Mouse (Mus musculus) olfactory bulb, adult 2 months (tissue): ENCODE data around the gene Tspan4. TPM values are rescaled to one million over a fixed set of nuclear protein-coding genes. Genes with fewer than 3 reads are reported as not detected.

Source experiments
- H3K27ac ChIP-seq: fragments of 200-500 bp; 2 replicates; pipeline ENCODE4 v1.5.1; 2012; ENCODE audit warnings: low read depth, low read length; ENCODE audit not compliant: insufficient read depth
- H3K4me1 ChIP-seq: fragments of 200-500 bp; 2 replicates; pipeline ENCODE4 v1.6.1; 2012; ENCODE audit warnings: low read length; ENCODE audit not compliant: control insufficient read depth, insufficient read depth
- H3K4me3 ChIP-seq: fragments of 200-500 bp; 2 replicates; pipeline ENCODE4 v1.5.1; 2012; ENCODE audit warnings: mild to moderate bottlenecking, low read depth, low read length, moderate library complexity; ENCODE audit not compliant: insufficient read depth
- CTCF ChIP-seq: fragments of 200-500 bp; IDR thresholded peaks from 2 replicates; pipeline ENCODE4 v1.5.1; 2012; ENCODE audit warnings: low read depth, mild to moderate bottlenecking, low read length, moderate library complexity; ENCODE audit not compliant: insufficient read depth
- POLR2A ChIP-seq: fragments of 200-500 bp; IDR thresholded peaks from 2 replicates; pipeline ENCODE4 v1.6.1; 2012; ENCODE audit warnings: mild to moderate bottlenecking, low read depth, low read length, moderate library complexity; ENCODE audit not compliant: insufficient read depth
- WGBS: fragments of 180-500 bp; shearing (Covaris S2); methylation state at CpG from one replicate; pipeline ENCODE4 v1.1.7; 2018; 5-methylcytosine and 5-hydroxymethylcytosine counted together
- polyA plus RNA-seq: library from polyadenylated mRNA; stranded (reverse); fragments of >200 nt; gene quantifications from 2 replicates; pipeline ENCODE4 v1.2.4, GENCODE M21; 2012; ENCODE audit warnings: low replicate concordance; ENCODE audit not compliant: missing spikeins, insufficient read depth, insufficient read length

Gene Tspan4
- polyA plus RNA-seq, 1 experiment, result not detected

GRCm38 (mm10) chr7:141447110-141447991 is 27.7 kb upstream of the Tspan4 start, which contains the start of gene Rplp2:
Gene Rplp2 (plus strand): TSS chr7:141447370.
- TF ChIP-seq POLR2A, result peak; percentile 88
- TF ChIP-seq CTCF, result no peak

GRCm38 (mm10) chr7:141451928-141452327 is 23.1 kb upstream of the Tspan4 start:
- TF ChIP-seq CTCF (no peak), POLR2A (no peak)
- H3K27ac ChIP-seq, result no peak overlapping the region
- peaks cover 23% of the 10 kb centered on the region for H3K4me1 ChIP-seq
- H3K4me3 ChIP-seq, result no peak overlapping the region

More at GRCm38 (mm10) chr7:141447110-141447991, 27.7 kb upstream of the Tspan4 start, which contains the start of gene Rplp2:
- H3K27ac ChIP-seq, result peak within 1 kb of the TSS; percentile 100
- peak within 1 kb of the TSS; percentile 81 for H3K4me3 ChIP-seq
- H3K4me1 ChIP-seq, result peaks cover 8% of the 10 kb centered on the region
- WGBS, result under 1% methylated on average over 63 of the region's 63 CpGs

GRCm38 (mm10) chr7:141453636-141454035 is 21.4 kb upstream of the Tspan4 start:
- H3K4me1 ChIP-seq, result peaks cover 21% of the 10 kb centered on the region
- no peak overlapping the region for H3K4me3 ChIP-seq
- WGBS, result 72% methylated on average over 2 of the region's 2 CpGs
- no peak overlapping the region for H3K27ac ChIP-seq
- no peak for TF ChIP-seq CTCF

- Histone ChIP-seq H3K27ac (peak within 1 kb of the TSS; percentile 24; the same call in 1 of the 2 replicates), H3K4me3 (peak within 1 kb of the TSS; percentile 78), H3K4me1 (peaks cover 19% of the 10 kb centered on the region)
- 1% methylated on average over 45 of the region's 45 CpGs for WGBS
- peak; percentile 73 for TF ChIP-seq POLR2A
- TF ChIP-seq CTCF, result no peak
Observed at GRCm38 (mm10) chr7:141454967-141455551, 20.0 kb upstream of the Tspan4 start, which contains the start of gene Pnpla2. Gene Pnpla2 (plus strand): TSS chr7:141455198.

GRCm38 (mm10) chr7:141455610-141456314 is 19.3 kb upstream of the Tspan4 start:
- TF ChIP-seq POLR2A, result no peak
- TF ChIP-seq CTCF, result no peak
- Histone ChIP-seq H3K4me3 (peak overlapping the region; percentile 78), H3K27ac (peak overlapping the region; percentile 24; the same call in 1 of the 2 replicates), H3K4me1 (peaks cover 19% of the 10 kb centered on the region)
- 2% methylated on average over 23 of the region's 23 CpGs for WGBS

- Histone ChIP-seq H3K27ac (no peak overlapping the region), H3K4me3 (no peak overlapping the region), H3K4me1 (peaks cover 22% of the 10 kb centered on the region)
- WGBS, result 79% methylated on average over 6 of the region's 6 CpGs
- TF ChIP-seq CTCF (no peak), POLR2A (no peak)
Observed at GRCm38 (mm10) chr7:141456739-141457138, 18.3 kb upstream of the Tspan4 start.

- H3K27ac ChIP-seq, result no peak overlapping the region
Observed at GRCm38 (mm10) chr7:141457236-141457635, 17.8 kb upstream of the Tspan4 start.

GRCm38 (mm10) chr7:141457986-141458660 is 16.9 kb upstream of the Tspan4 start:
- no peak overlapping the region for H3K27ac ChIP-seq
- H3K4me3 ChIP-seq, result no peak overlapping the region
- peaks cover 26% of the 10 kb centered on the region for H3K4me1 ChIP-seq
- TF ChIP-seq POLR2A (no peak), CTCF (peak; percentile 37; the same call in 1 of the 2 replicates)
- 89% methylated on average over 15 of the region's 15 CpGs for WGBS

More at GRCm38 (mm10) chr7:141457236-141457635, 17.8 kb upstream of the Tspan4 start:
- Histone ChIP-seq H3K4me3 (no peak overlapping the region), H3K4me1 (peaks cover 26% of the 10 kb centered on the region)
- no peak for TF ChIP-seq POLR2A
- TF ChIP-seq CTCF, result no peak
- WGBS, result 94% methylated on average over 14 of the region's 14 CpGs
